Mouse (Mus musculus) forebrain, embryonic 13.5 days (tissue): ENCODE data around the gene 2810408A11Rik. TPM values are rescaled to one million over a fixed set of nuclear protein-coding genes. Genes with fewer than 3 reads are reported as not detected.
A peak's percentile ranks its signal among the peaks of the same experiment; 100 is the strongest.

Source experiments
- ATAC-seq: fragments of 200-750 bp; cut with Nextera tagmentation; 2 replicates; pipeline ENCODE4 v1.8.0; 2017
- H3K27ac ChIP-seq: fragments of 300-500 bp; sonication (generic); 2 replicates; pipeline ENCODE4 v1.5.1; 2015; ENCODE audit warnings: inconsistent platforms, mild to moderate bottlenecking, moderate library complexity
- H3K27me3 ChIP-seq: fragments of 300-500 bp; sonication (generic); 2 replicates; pipeline ENCODE4 v1.6.1; 2015; ENCODE audit warnings: mild to moderate bottlenecking, inconsistent platforms
- H3K36me3 ChIP-seq: fragments of 300-500 bp; sonication (generic); 2 replicates; pipeline ENCODE4 v1.6.1; 2015; ENCODE audit warnings: mild to moderate bottlenecking, inconsistent platforms; ENCODE audit not compliant: poor library complexity, severe bottlenecking
- H3K4me1 ChIP-seq: fragments of 300-500 bp; sonication (generic); 2 replicates; pipeline ENCODE4 v1.6.1; 2015; ENCODE audit warnings: inconsistent platforms
- H3K4me2 ChIP-seq: fragments of 300-500 bp; sonication (generic); 2 replicates; pipeline ENCODE4 v1.6.1; 2015; ENCODE audit warnings: inconsistent platforms, mild to moderate bottlenecking, moderate library complexity
- H3K4me3 ChIP-seq: fragments of 300-500 bp; sonication (generic); 2 replicates; pipeline ENCODE4 v1.5.1; 2015; ENCODE audit warnings: mild to moderate bottlenecking, inconsistent platforms
- H3K9ac ChIP-seq: fragments of 300-500 bp; sonication (generic); 2 replicates; pipeline ENCODE4 v1.6.1; 2015; ENCODE audit warnings: mild to moderate bottlenecking, inconsistent platforms
- H3K9me3 ChIP-seq: fragments of 300-500 bp; sonication (generic); replicated peaks from 2 replicates; pipeline ENCODE4 v1.6.1; 2016; ENCODE audit warnings: inconsistent platforms
- WGBS: fragments of 180-500 bp; shearing (Covaris S2); methylation state at CpG from one replicate; pipeline ENCODE4 v1.1.7; 2015; 5-methylcytosine and 5-hydroxymethylcytosine counted together
- polyA plus RNA-seq: library from polyadenylated mRNA; unstranded; fragments of >200 nt; fragmentation: Nextera tagmentation; extraction: Ambion mirVana; gene quantifications from 2 replicates; pipeline ENCODE4 v1.2.1, GENCODE M21; 2015

2810408A11Rik gene
- polyA plus RNA-seq, 1 experiment from 2014 or later = 19.1 TPM

- Histone ChIP-seq H3K27me3 (peaks cover 5% of the 10 kb centered on the region; the same call in 1 of the 2 replicates), H3K4me2 (no peak overlapping the region)
Observed at GRCm38 (mm10) chr11:69929712-69930111, 28.9 kb upstream of the 2810408A11Rik start.

GRCm38 (mm10) chr11:69927501-69927900, 26.7 kb upstream of the 2810408A11Rik start:
- H3K4me3 ChIP-seq = no peak overlapping the region
- no peaks in the 10 kb centered on the region for H3K27me3 ChIP-seq
- H3K9me3 ChIP-seq = no peaks in the 10 kb centered on the region
- no peak overlapping the region for H3K9ac ChIP-seq
- whole genome bisulfite sequencing = 99% methylated on average over 2 of the region's 2 CpGs
- no peak overlapping the region for H3K27ac ChIP-seq
- ATAC-seq = no peak
- H3K4me1 ChIP-seq = peaks cover 4% of the 10 kb centered on the region; the same call in 1 of the 2 replicates
- H3K4me2 ChIP-seq = no peak overlapping the region
- no peaks in the 10 kb centered on the region for H3K36me3 ChIP-seq

More at GRCm38 (mm10) chr11:69929712-69930111, 28.9 kb upstream of the 2810408A11Rik start:
- H3K9me3 ChIP-seq = no peaks in the 10 kb centered on the region
- no peak overlapping the region for H3K4me3 ChIP-seq
- H3K4me1 ChIP-seq = 0 out of 2 replicates have a peak, but pooled peaks cover 5% of the 10 kb centered on the region
- H3K36me3 ChIP-seq = no peaks in the 10 kb centered on the region
- no peak overlapping the region for H3K27ac ChIP-seq
- ATAC-seq = no peak
- no peak overlapping the region for H3K9ac ChIP-seq
- 88% methylated on average over 4 of the region's 4 CpGs for WGBS

GRCm38 (mm10) chr11:69922796-69923195, 22.0 kb upstream of the 2810408A11Rik start:
- 0 out of 2 replicates have a peak overlapping the region, but pooled peaks have one; percentile 96 for H3K27ac ChIP-seq
- no peak for ATAC-seq
- peaks cover 26% of the 10 kb centered on the region for H3K4me1 ChIP-seq
- H3K36me3 ChIP-seq = peaks cover 14% of the 10 kb centered on the region
- 71% methylated on average over 3 of the region's 3 CpGs for WGBS
- peak overlapping the region; percentile 6; the same call in 1 of the 2 replicates for H3K9ac ChIP-seq
- H3K27me3 ChIP-seq = no peaks in the 10 kb centered on the region
- peak overlapping the region; percentile 90 for H3K4me2 ChIP-seq
- no peaks in the 10 kb centered on the region for H3K9me3 ChIP-seq
- H3K4me3 ChIP-seq = no peak overlapping the region

- 4% methylated on average over 12 of the region's 12 CpGs for WGBS
- no peaks in the 10 kb centered on the region for H3K27me3 ChIP-seq
- no peak for ATAC-seq
- H3K27ac ChIP-seq = peak overlapping the region; percentile 96
- H3K36me3 ChIP-seq = peaks cover 20% of the 10 kb centered on the region
- H3K9ac ChIP-seq = peak overlapping the region; percentile 74
- H3K9me3 ChIP-seq = no peaks in the 10 kb centered on the region
- peaks cover 26% of the 10 kb centered on the region for H3K4me1 ChIP-seq
- peak overlapping the region; percentile 92 for H3K4me3 ChIP-seq
- peak overlapping the region; percentile 90 for H3K4me2 ChIP-seq
Observed at GRCm38 (mm10) chr11:69922012-69922756, 21.4 kb upstream of the 2810408A11Rik start.

GRCm38 (mm10) chr11:69921114-69922011, 20.6 kb upstream of the 2810408A11Rik start, which contains the start of gene Eif5a:
Eif5a (minus strand) TSS chr11:69921958.
- Histone ChIP-seq H3K4me1 (peaks cover 26% of the 10 kb centered on the region), H3K27me3 (no peaks in the 10 kb centered on the region), H3K9me3 (no peaks in the 10 kb centered on the region), H3K4me3 (peak within 1 kb of the TSS; percentile 92), H3K27ac (peak within 1 kb of the TSS; percentile 96), H3K36me3 (peaks cover 29% of the 10 kb centered on the region), H3K9ac (peak within 1 kb of the TSS; percentile 97), H3K4me2 (peak within 1 kb of the TSS; percentile 90)
- peak; percentile 96 for ATAC-seq
- under 1% methylated on average over 60 of the region's 78 CpGs for WGBS

- Histone ChIP-seq H3K36me3 (peaks cover 38% of the 10 kb centered on the region), H3K9me3 (no peaks in the 10 kb centered on the region), H3K9ac (peak overlapping the region; percentile 97), H3K27me3 (no peaks in the 10 kb centered on the region), H3K4me3 (peak overlapping the region; percentile 92), H3K4me1 (peaks cover 32% of the 10 kb centered on the region), H3K27ac (peak overlapping the region; percentile 92), H3K4me2 (peak overlapping the region; percentile 90)
- no peak; the same call in none of the 2 replicates for ATAC-seq
- under 1% methylated on average over 64 of the region's 65 CpGs for WGBS
Observed at GRCm38 (mm10) chr11:69920266-69921031, 19.7 kb upstream of the 2810408A11Rik start.

GRCm38 (mm10) chr11:69919661-69920265, 19.0 kb upstream of the 2810408A11Rik start:
- H3K36me3 ChIP-seq = peaks cover 45% of the 10 kb centered on the region

GRCm38 (mm10) chr11:69919053-69919452, 18.3 kb upstream of the 2810408A11Rik start:
- no peak for ATAC-seq
- Histone ChIP-seq H3K4me2 (peak overlapping the region; percentile 90), H3K4me3 (peak overlapping the region; percentile 92), H3K27ac (peak overlapping the region; percentile 92), H3K36me3 (peaks cover 45% of the 10 kb centered on the region), H3K4me1 (peaks cover 45% of the 10 kb centered on the region), H3K9me3 (no peaks in the 10 kb centered on the region), H3K9ac (peak overlapping the region; percentile 97), H3K27me3 (no peaks in the 10 kb centered on the region)
- WGBS = 81% methylated on average over 9 of the region's 9 CpGs

More at GRCm38 (mm10) chr11:69919661-69920265, 19.0 kb upstream of the 2810408A11Rik start:
- Histone ChIP-seq H3K27me3 (no peaks in the 10 kb centered on the region), H3K4me1 (peaks cover 39% of the 10 kb centered on the region), H3K4me3 (peak overlapping the region; percentile 92), H3K9me3 (no peaks in the 10 kb centered on the region), H3K27ac (peak overlapping the region; percentile 92), H3K9ac (peak overlapping the region; percentile 97), H3K4me2 (peak overlapping the region; percentile 90)
- 1% methylated on average over 17 of the region's 17 CpGs for WGBS
- ATAC-seq = no peak

- no peaks in the 10 kb centered on the region for H3K9me3 ChIP-seq
- no peaks in the 10 kb centered on the region for H3K27me3 ChIP-seq
- no peak overlapping the region for H3K27ac ChIP-seq
- no peak for ATAC-seq
- no peak overlapping the region for H3K4me3 ChIP-seq
- peaks cover 50% of the 10 kb centered on the region for H3K36me3 ChIP-seq
- no peak overlapping the region for H3K4me2 ChIP-seq
- no peak overlapping the region for H3K9ac ChIP-seq
- WGBS = 86% methylated on average over 5 of the region's 5 CpGs
- peaks cover 51% of the 10 kb centered on the region for H3K4me1 ChIP-seq
Observed at GRCm38 (mm10) chr11:69918118-69918517, 17.3 kb upstream of the 2810408A11Rik start.

- H3K9me3 ChIP-seq = no peaks in the 10 kb centered on the region
- no peak for ATAC-seq
- H3K9ac ChIP-seq = no peak overlapping the region
- peaks cover 56% of the 10 kb centered on the region for H3K36me3 ChIP-seq
- H3K27ac ChIP-seq = no peak overlapping the region
- no peak overlapping the region for H3K4me2 ChIP-seq
- no peak overlapping the region for H3K4me3 ChIP-seq
- 88% methylated on average over 8 of the region's 8 CpGs for WGBS
- H3K4me1 ChIP-seq = peaks cover 48% of the 10 kb centered on the region
- no peaks in the 10 kb centered on the region for H3K27me3 ChIP-seq
Observed at GRCm38 (mm10) chr11:69917379-69917948, 16.7 kb upstream of the 2810408A11Rik start.
